Comparison of ENCODE assay signal across 10 mouse cellular contexts in the genomic region with DNA sequence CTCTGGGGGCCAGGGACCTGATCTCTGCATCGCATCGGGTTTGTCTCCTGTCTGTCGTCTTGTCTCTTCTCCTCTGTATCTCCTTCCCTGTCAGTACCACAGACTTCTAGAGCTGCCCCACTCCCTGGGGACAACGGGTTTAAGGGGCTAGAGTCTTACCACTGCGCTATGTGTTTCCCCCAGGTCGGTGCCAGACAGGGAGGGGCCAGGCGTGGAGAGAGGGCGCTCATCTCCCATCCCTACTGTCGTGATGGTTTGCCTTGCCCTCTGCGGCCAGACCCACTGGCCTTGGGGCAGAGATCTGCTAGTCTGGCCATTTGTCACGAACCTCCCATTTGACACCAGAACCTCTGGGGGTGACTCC. TPM values are rescaled to one million over a fixed set of nuclear protein-coding genes. Genes with fewer than 3 reads are reported as not detected.
DNase-seq lines count a peak whose midpoint lies in the region; ATAC-seq lines count a peak whose summit lies in the region.
"Had no signal": no experiment of that assay in that cellular context is flagged by ENCODE, and none has a peak within 500 bp of the region (broad histone marks: within the 10 kb centered on the region; RNA-seq: fewer than 3 reads in every experiment).

No protein-coding gene starts in this region.

- no peak overlapping the region for H3K27ac ChIP-seq in lung, embryonic 15.5 days
- H3K27ac ChIP-seq in liver, embryonic 12.5 days, result no peak overlapping the region
- H3K27ac ChIP-seq in stomach, embryonic 14.5 days (ENCODE audit: low read length), result no peak overlapping the region
- H3K27ac ChIP-seq: liver, embryonic 14.5 days had no signal

- ATAC-seq in lung, embryonic 15.5 days (ENCODE audit: borderline replicate concordance, extremely low read depth, low FRiP score, low TSS enrichment), result no peak
- no peak for ATAC-seq in liver, embryonic 12.5 days
- no peak for ATAC-seq in stomach, embryonic 14.5 days (ENCODE audit: insufficient number of reproducible peaks, insufficient read depth, low FRiP score, low read depth)

- intact Hi-C loops in left cerebral cortex, postnatal 14 days (cut with DNase I), result no loop called here

- no peaks in the 10 kb centered on the region for H3K36me3 ChIP-seq in lung, embryonic 15.5 days
- H3K36me3 ChIP-seq in liver, embryonic 12.5 days, result no peaks in the 10 kb centered on the region
- no peaks in the 10 kb centered on the region for H3K36me3 ChIP-seq in stomach, embryonic 14.5 days (ENCODE audit: control insufficient read depth, insufficient read depth, low read length)

- H3K4me1 ChIP-seq in lung, embryonic 15.5 days, result peaks cover 17% of the 10 kb centered on the region
- H3K4me1 ChIP-seq in liver, embryonic 12.5 days, result peaks cover 10% of the 10 kb centered on the region
- 0 out of 2 replicates have a peak, but pooled peaks cover 8% of the 10 kb centered on the region for H3K4me1 ChIP-seq in stomach, embryonic 14.5 days (ENCODE audit: control insufficient read depth, insufficient read depth, low read length)

- WGBS in lung, embryonic 15.5 days, result 1% methylated on average over 11 of the region's 11 CpGs
- 3% methylated on average over 11 of the region's 11 CpGs for WGBS in liver, embryonic 12.5 days (ENCODE audit: insufficient replicate concordance)
- WGBS in stomach, embryonic 14.5 days, result 2% methylated on average over 11 of the region's 11 CpGs

- H3K4me2 ChIP-seq in lung, embryonic 15.5 days, result peak overlapping the region; percentile 74
- peak overlapping the region; percentile 57 for H3K4me2 ChIP-seq in liver, embryonic 12.5 days
- H3K4me2 ChIP-seq in stomach, embryonic 14.5 days (replicated peaks; ENCODE audit: low read depth, low read length), result peak overlapping the region; percentile 91

- H3K4me3 ChIP-seq in lung, embryonic 15.5 days, result peak overlapping the region; percentile 40
- peak overlapping the region; percentile 27; the same call in 1 of the 2 replicates for H3K4me3 ChIP-seq in liver, embryonic 12.5 days
- peak overlapping the region; percentile 36 for H3K4me3 ChIP-seq in stomach, embryonic 14.5 days (ENCODE audit: low read depth, low read length)
- H3K4me3 ChIP-seq: erythroblast, embryonic 14.5 days had no signal

- DNase-seq in adrenal gland, adult 2 months, result peak; percentile 25
- no peak for DNase-seq in adrenal gland, postnatal 25 days
- no peak for DNase-seq in lung, postnatal 10 days
- DNase-seq in left cerebral cortex, postnatal 14 days (ENCODE audit: low spot score in 2 of 2), result no peak
- no peak for DNase-seq in gastrocnemius, adult 18-20 months (ENCODE audit: low spot score)

- peaks cover 52% of the 10 kb centered on the region for H3K27me3 ChIP-seq in lung, embryonic 15.5 days
- H3K27me3 ChIP-seq in liver, embryonic 12.5 days (replicated peaks), result peaks cover 89% of the 10 kb centered on the region
- H3K27me3 ChIP-seq in stomach, embryonic 14.5 days (ENCODE audit: control insufficient read depth, insufficient read depth, low read length), result peaks cover 7% of the 10 kb centered on the region; the same call in 1 of the 2 replicates

- H3K9me3 ChIP-seq in lung, embryonic 15.5 days, result no peaks in the 10 kb centered on the region
- no peaks in the 10 kb centered on the region for H3K9me3 ChIP-seq in liver, embryonic 12.5 days (replicated peaks)
- H3K9me3 ChIP-seq in stomach, embryonic 14.5 days (ENCODE audit: control insufficient read depth, low read depth, low read length), result no peaks in the 10 kb centered on the region

- H3K9ac ChIP-seq in lung, embryonic 15.5 days, result peak overlapping the region; percentile 33; the same call in 1 of the 2 replicates
- H3K9ac ChIP-seq in liver, embryonic 12.5 days, result no peak overlapping the region
- H3K9ac ChIP-seq in stomach, embryonic 14.5 days (replicated peaks; ENCODE audit: low read depth, low read length), result no peak overlapping the region; the same call in 1 of the 2 replicates
- H3K9ac ChIP-seq: liver, embryonic 14.5 days had no signal

RNA-seq across cellular contexts. Expression of gene Pacsin1, which starts 30.2 kb away (rescaled TPM):
- total RNA-seq in adrenal gland, adult 2 months (2021), result 1 to 10 TPM; 2.5 to 5.6 TPM
- 3.0 and 3.8 TPM in 2 replicates for polyA plus RNA-seq in adrenal gland, adult 2 months (2012; rRNA removed)
- 3.9 TPM in 2 replicates for total RNA-seq in adrenal gland, postnatal 25 days (2021)
- 0.61 and 0.93 TPM in 2 replicates for polyA plus RNA-seq in lung, embryonic 15.5 days (2015; fragmentation: Nextera tagmentation; extraction: Ambion mirVana)
- 0.20 and 0.48 TPM in 2 replicates for polyA plus RNA-seq in liver, embryonic 12.5 days (2016; fragmentation: Nextera tagmentation; extraction: Ambion mirVana)
- 1.8 and 2.3 TPM in 2 replicates for polyA plus RNA-seq in stomach, embryonic 14.5 days (2014; fragmentation: Nextera tagmentation; extraction: Ambion mirVana)
- 100 to 1,000 TPM; 349 to 352 TPM for total RNA-seq in left cerebral cortex, postnatal 14 days (2021)
- under 1 TPM in 1 of 2 experiments, not detected in 1; 0.33 TPM for total RNA-seq in gastrocnemius, adult 18-20 months (2021)

RNA-seq across cellular contexts. Expression of gene Spdef, which starts 43.2 kb away (rescaled TPM):
- under 1 TPM in 1 of 2 experiments, not detected in 1; 0.28 TPM for total RNA-seq in adrenal gland, adult 2 months (2021)
- 0.11 and 0.47 TPM in 2 replicates for polyA plus RNA-seq in adrenal gland, adult 2 months (2012; rRNA removed)
- total RNA-seq in adrenal gland, postnatal 25 days (2021), result not detected in 2 replicates
- 1.7 and 2.2 TPM in 2 replicates for polyA plus RNA-seq in lung, embryonic 15.5 days (2015; fragmentation: Nextera tagmentation; extraction: Ambion mirVana)
- not detected in 2 replicates for polyA plus RNA-seq in liver, embryonic 12.5 days (2016; fragmentation: Nextera tagmentation; extraction: Ambion mirVana)
- polyA plus RNA-seq in stomach, embryonic 14.5 days (2014; fragmentation: Nextera tagmentation; extraction: Ambion mirVana), result 13.8 and 18.1 TPM in 2 replicates
- total RNA-seq in left cerebral cortex, postnatal 14 days (2021), result under 1 TPM; 0.42 to 0.57 TPM
- total RNA-seq in gastrocnemius, adult 18-20 months (2021), result not detected
- polyA plus RNA-seq: erythroblast, embryonic 14.5 days; liver, embryonic 14.5 days had no signal

RNA-seq across cellular contexts. Expression of gene Rps10, which starts 49.1 kb away (rescaled TPM):
- total RNA-seq in adrenal gland, adult 2 months (2021), result 1,000 to 10,000 TPM; 1,036 to 1,116 TPM
- 886 and 939 TPM in 2 replicates for polyA plus RNA-seq in adrenal gland, adult 2 months (2012; rRNA removed)
- total RNA-seq in adrenal gland, postnatal 25 days (2021), result 894 and 1,002 TPM in 2 replicates
- polyA plus RNA-seq in lung, embryonic 15.5 days (2015; fragmentation: Nextera tagmentation; extraction: Ambion mirVana), result 868 and 923 TPM in 2 replicates
- 898 and 941 TPM in 2 replicates for polyA plus RNA-seq in liver, embryonic 12.5 days (2016; fragmentation: Nextera tagmentation; extraction: Ambion mirVana)
- 1,169 and 1,246 TPM in 2 replicates for polyA plus RNA-seq in stomach, embryonic 14.5 days (2014; fragmentation: Nextera tagmentation; extraction: Ambion mirVana)
- total RNA-seq in left cerebral cortex, postnatal 14 days (2021), result 100 to 1,000 TPM; 387 to 414 TPM
- total RNA-seq in gastrocnemius, adult 18-20 months (2021), result 100 to 1,000 TPM; 400 to 411 TPM

RNA-seq across cellular contexts. Expression of gene RPS10-NUDT3, which starts 50.5 kb away (rescaled TPM):
- not detected for total RNA-seq in adrenal gland, adult 2 months (2021)
- polyA plus RNA-seq in adrenal gland, adult 2 months (2012; rRNA removed), result not detected in 2 replicates
- not detected in 2 replicates for total RNA-seq in adrenal gland, postnatal 25 days (2021)
- polyA plus RNA-seq in lung, embryonic 15.5 days (2015; fragmentation: Nextera tagmentation; extraction: Ambion mirVana), result not detected in 2 replicates
- polyA plus RNA-seq in liver, embryonic 12.5 days (2016; fragmentation: Nextera tagmentation; extraction: Ambion mirVana), result not detected in 2 replicates
- not detected in 2 replicates for polyA plus RNA-seq in stomach, embryonic 14.5 days (2014; fragmentation: Nextera tagmentation; extraction: Ambion mirVana)
- not detected for total RNA-seq in left cerebral cortex, postnatal 14 days (2021)
- total RNA-seq in gastrocnemius, adult 18-20 months (2021), result 1 to 10 TPM in 1 of 2 experiments, not detected in 1; 1.5 TPM
- polyA plus RNA-seq: erythroblast, embryonic 14.5 days; liver, embryonic 14.5 days had no signal

Comparison
In these comparisons a context has a peak if more than half of its experiments do, and no peak if none do; other contexts are left out.
1. RNA of gene Pacsin1, which starts 30.2 kb away (total RNA-seq): 349 to 352 TPM in left cerebral cortex, postnatal 14 days; 2.5 to 5.6 TPM in adrenal gland, adult 2 months, 3.9 TPM in adrenal gland, postnatal 25 days and 0.33 TPM in gastrocnemius, adult 18-20 months; every median in the first group is over 10 times any median in the second.
2. Peak in every context shown above with its lines, with median percentiles within 50 percentile points of each other: H3K4me2 ChIP-seq and H3K4me3 ChIP-seq.